In the genomic region with DNA sequence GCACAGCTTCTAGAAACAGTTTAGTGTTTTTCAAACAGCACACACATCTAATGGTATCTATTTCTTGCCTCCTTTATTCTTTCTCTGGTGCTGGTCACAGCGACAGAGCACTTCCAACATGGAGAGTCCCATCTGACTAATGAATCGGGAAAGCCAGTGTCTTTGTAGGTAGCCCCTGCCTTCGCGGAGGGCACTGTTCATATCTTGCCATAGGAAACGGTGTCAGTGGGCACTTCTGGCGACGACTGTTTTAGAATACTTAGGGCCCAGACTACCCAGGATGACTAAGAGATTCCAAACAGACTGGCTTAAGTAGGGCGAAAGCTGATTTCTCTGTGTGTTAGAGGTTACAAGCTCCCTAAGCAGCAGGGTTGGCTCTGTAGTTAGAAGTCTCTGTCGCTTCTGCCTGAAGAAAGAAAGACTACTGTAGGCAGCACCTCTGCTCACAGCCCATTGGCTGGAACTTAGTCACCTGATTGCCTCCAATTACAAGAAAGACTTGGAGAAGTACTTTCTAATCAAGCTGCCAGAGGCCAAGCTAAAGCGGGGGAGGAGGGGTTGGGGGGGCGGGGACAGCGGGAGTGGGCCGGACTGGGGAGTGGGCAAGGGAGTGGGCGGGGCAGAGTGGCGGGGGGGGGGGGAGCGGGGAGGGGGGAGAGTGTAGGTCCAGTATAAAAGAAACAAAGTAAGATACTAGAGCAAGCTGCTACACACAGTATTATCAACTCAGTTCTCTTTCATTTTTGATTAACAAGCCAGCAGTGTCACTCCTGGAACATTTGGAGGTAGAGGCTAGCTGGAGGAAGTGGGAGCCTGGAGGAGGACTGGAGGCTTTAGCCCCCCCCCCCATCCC, we compare ENCODE assay signal across 7 mouse cellular contexts. TPM values are rescaled to one million over a fixed set of nuclear protein-coding genes. Genes with fewer than 3 reads are reported as not detected.
DNase-seq lines count a peak whose midpoint lies in the region; ATAC-seq and TF ChIP-seq lines count a peak whose summit lies in the region.

No protein-coding gene starts in this region.

- peak overlapping the region; percentile 31; the same call in 1 of the 2 replicates for H3K4me2 ChIP-seq in embryonic facial prominence, embryonic 14.5 days (ENCODE audit: low read depth, low read length)

- H3K9ac ChIP-seq in ES-Bruce4 (ENCODE audit: low read depth, poor library complexity, severe bottlenecking): peak overlapping the region; percentile 67; the same call in 1 of the 2 replicates
- H3K9ac ChIP-seq in embryonic facial prominence, embryonic 14.5 days (ENCODE audit: low read depth, low read length): no peak overlapping the region

- intact Hi-C loops in left cerebral cortex, postnatal 10 days (cut with DNase I): no loop called here

- 30% methylated on average over 13 of the region's 16 CpGs for WGBS in embryonic facial prominence, embryonic 14.5 days

- H3K4me1 ChIP-seq in ES-Bruce4 (ENCODE audit: control insufficient read depth, insufficient read depth, low read length): peaks cover 2% of the 10 kb centered on the region
- H3K4me1 ChIP-seq in embryonic facial prominence, embryonic 14.5 days (ENCODE audit: control insufficient read depth, insufficient read depth, low read length): peaks cover 4% of the 10 kb centered on the region; the same call in 1 of the 2 replicates

- peak; percentile 34 for DNase-seq in CD4-positive helper T cell, adult 2 months (ENCODE audit: low read depth, low spot score)
- DNase-seq in embryonic facial prominence, embryonic 14.5 days (ENCODE audit: low spot score): no peak
- peak; percentile 27 to 38 for DNase-seq in kidney, adult 8-10 months
- peak; percentile 52 for DNase-seq in lung, postnatal 10 days
- DNase-seq in frontal cortex, postnatal 10 days (ENCODE audit: low spot score in 2 of 2): no peak
- DNase-seq in left cerebral cortex, postnatal 10 days (ENCODE audit: extremely low spot score in 1 of 2, low spot score in 2 of 2): no peak

- no peaks in the 10 kb centered on the region for H3K27me3 ChIP-seq in ES-Bruce4 (ENCODE audit: control insufficient read depth, insufficient read depth, low read length, poor library complexity, severe bottlenecking)
- no peaks in the 10 kb centered on the region for H3K27me3 ChIP-seq in embryonic facial prominence, embryonic 14.5 days (replicated peaks; ENCODE audit: control insufficient read depth, insufficient read depth, low read length)

- H3K9me3 ChIP-seq in ES-Bruce4 (replicated peaks; ENCODE audit: control insufficient read depth, insufficient read depth, low read length, poor library complexity, severe bottlenecking): no peaks in the 10 kb centered on the region
- H3K9me3 ChIP-seq in embryonic facial prominence, embryonic 14.5 days (ENCODE audit: control insufficient read depth, low read length): peaks cover 8% of the 10 kb centered on the region; the same call in 1 of the 2 replicates

- TF ChIP-seq POLR2A in ES-Bruce4 (IDR thresholded peaks at IDR 0.05; ENCODE audit: insufficient read depth, low read length): no peak

- H3K36me3 ChIP-seq in ES-Bruce4 (ENCODE audit: control insufficient read depth, insufficient read depth, low read length, poor library complexity, severe bottlenecking): no peaks in the 10 kb centered on the region
- H3K36me3 ChIP-seq in embryonic facial prominence, embryonic 14.5 days (ENCODE audit: control insufficient read depth, insufficient read depth, low read length): no peaks in the 10 kb centered on the region

- peak overlapping the region; percentile 6; the same call in 1 of the 2 replicates for H3K4me3 ChIP-seq in ES-Bruce4 (ENCODE audit: low read depth, low read length)
- no peak overlapping the region for H3K4me3 ChIP-seq in embryonic facial prominence, embryonic 14.5 days (ENCODE audit: low read depth, low read length)

- TF ChIP-seq EP300 in ES-Bruce4 (IDR thresholded peaks at IDR 0.05; ENCODE audit: insufficient read depth, low read depth, low read length): no peak

- no peak for TF ChIP-seq CTCF in ES-Bruce4 (IDR thresholded peaks at IDR 0.05; ENCODE audit: low read depth, low read length)

- no peak for ATAC-seq in embryonic facial prominence, embryonic 14.5 days (ENCODE audit: low read depth)

- H3K27ac ChIP-seq in ES-Bruce4 (ENCODE audit: insufficient read depth, low read length): no peak overlapping the region
- no peak overlapping the region for H3K27ac ChIP-seq in embryonic facial prominence, embryonic 14.5 days (replicated peaks; ENCODE audit: low read depth, low read length)

RNA-seq across cellular contexts. Expression of gene Vrk1, which starts 28.7 kb away (rescaled TPM):
- polyA plus RNA-seq in ES-Bruce4 (2011; ENCODE audit: insufficient read depth, insufficient read length, low read depth, missing spikeins): 82.8 and 85.6 TPM in 2 replicates
- 44.2 and 54.7 TPM in 2 replicates for polyA plus RNA-seq in embryonic facial prominence, embryonic 14.5 days (2014; fragmentation: Nextera tagmentation; extraction: Ambion mirVana)
- 10 to 100 TPM; 17.3 to 20.8 TPM for total RNA-seq in left cerebral cortex, postnatal 10 days (2021)

Comparison
In these comparisons a context has a peak if more than half of its experiments do, and no peak if none do; other contexts are left out.
1. DNase-seq: peak in CD4-positive helper T cell, adult 2 months (single experiment), kidney, adult 8-10 months (2 of 2) and lung, postnatal 10 days (single experiment); none in embryonic facial prominence, embryonic 14.5 days (single experiment), frontal cortex, postnatal 10 days (0 of 2) and left cerebral cortex, postnatal 10 days (0 of 2).